Mouse (Mus musculus) heart, adult 2 months (tissue): ENCODE data around the gene Gm42906. TPM values are rescaled to one million over a fixed set of nuclear protein-coding genes. Genes with fewer than 3 reads are reported as not detected.

Source experiments
- DNase-seq, 2 experiments: peaks; one replicate each; pipeline ENCODE4 v3.0.0; 2021
- H3K27ac ChIP-seq: fragments of 200-600 bp; 2 replicates; pipeline ENCODE4 v1.8.1; 2022
- H3K27me3 ChIP-seq: fragments of 200-500 bp; 2 replicates; pipeline ENCODE4 v1.6.1; 2012; ENCODE audit warnings: mild to moderate bottlenecking, low read length, inconsistent platforms, mixed read lengths; ENCODE audit not compliant: control insufficient read depth, insufficient read depth
- H3K36me3 ChIP-seq: fragments of 200-500 bp; 2 replicates; pipeline ENCODE4 v1.6.1; 2012; ENCODE audit warnings: low read length, inconsistent platforms; ENCODE audit not compliant: control insufficient read depth, insufficient read depth
- H3K4me1 ChIP-seq: fragments of 200-500 bp; 2 replicates; pipeline ENCODE4 v1.6.1; 2011; ENCODE audit warnings: low read length; ENCODE audit not compliant: control insufficient read depth, insufficient read depth
- H3K4me3 ChIP-seq: fragments of 200-600 bp; 2 replicates; pipeline ENCODE4 v1.8.1; 2022
- H3K79me2 ChIP-seq: fragments of 200-500 bp; replicated peaks from 2 replicates; pipeline ENCODE4 v1.6.1; 2012; ENCODE audit warnings: mild to moderate bottlenecking, inconsistent platforms, low read length, moderate library complexity, mixed read lengths; ENCODE audit not compliant: control insufficient read depth, insufficient read depth
- H3K9ac ChIP-seq: fragments of 200-500 bp; 2 replicates; pipeline ENCODE4 v1.6.1; 2012; ENCODE audit warnings: low read depth, mild to moderate bottlenecking, control low read depth, inconsistent platforms, low read length, mixed read lengths
- CTCF ChIP-seq: fragments of 200-600 bp; IDR thresholded peaks from 2 replicates; pipeline ENCODE4 v1.8.1; 2022; ENCODE audit warnings: antibody characterized with exemption, mild to moderate bottlenecking, moderate library complexity
- EP300 ChIP-seq: fragments of 200-500 bp; IDR thresholded peaks from 2 replicates; pipeline ENCODE4 v1.6.1; 2011; ENCODE audit warnings: low read depth, low read length, control low read depth; ENCODE audit not compliant: insufficient read depth
- POLR2A ChIP-seq: fragments of 200-500 bp; IDR thresholded peaks from 2 replicates; pipeline ENCODE4 v1.6.1; 2011; ENCODE audit warnings: mild to moderate bottlenecking, low read depth, low read length, control low read depth; ENCODE audit not compliant: insufficient read depth
- WGBS: fragments of 180-500 bp; shearing (Covaris S2); methylation state at CpG from one replicate; pipeline ENCODE4 v1.1.7; 2018; 5-methylcytosine and 5-hydroxymethylcytosine counted together
- intact Hi-C: fragments of 180-260 bp; cut with DNase I; formaldehyde crosslinking; loops from one replicate; pipeline ENCODE4 v1.15.1; 2025
- polyA plus RNA-seq: library from polyadenylated mRNA; depleted of rRNA; stranded (reverse); fragments of >200 nt; gene quantifications from 2 replicates; pipeline ENCODE4 v1.2.3, GENCODE M21; 2012
- total RNA-seq, 2 experiments: library from RNA; stranded (reverse); gene quantifications; 2 replicates each; pipeline ENCODE4 v1.2.3; 2021

The Gm42906 gene
- total and polyA plus RNA-seq, 3 experiments = 2.9 TPM; not detected in 2

DNA sequence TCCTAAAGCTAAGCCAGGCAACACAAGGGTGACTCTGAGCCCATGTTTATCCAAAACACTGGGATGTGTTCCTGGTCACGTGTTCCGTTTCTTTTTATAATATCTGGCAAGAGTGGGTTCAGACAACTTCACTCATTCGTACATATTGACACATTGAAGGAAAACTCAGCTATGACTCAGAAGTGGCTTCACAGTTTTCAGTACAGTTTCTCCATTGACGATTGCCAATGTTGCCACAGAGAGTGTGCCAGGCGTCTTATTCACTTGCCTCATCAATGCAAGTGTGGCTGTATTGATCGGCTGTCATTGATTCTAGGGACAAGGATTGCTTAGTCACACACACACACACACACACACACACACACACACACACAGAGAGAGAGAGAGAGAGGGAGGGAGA lies 381.8 kb downstream of the Gm42906 start:
- H3K79me2 ChIP-seq = no peaks in the 10 kb centered on the region
- WGBS = 81% methylated on average over 6 of the region's 6 CpGs
- peaks cover 23% of the 10 kb centered on the region for H3K36me3 ChIP-seq
- H3K4me1 ChIP-seq = peaks cover 11% of the 10 kb centered on the region
- no peak overlapping the region for H3K27ac ChIP-seq
- DNase-seq = no peak
- H3K27me3 ChIP-seq = no peaks in the 10 kb centered on the region
- TF ChIP-seq CTCF (no peak), EP300 (no peak), POLR2A (no peak)
- no peak overlapping the region for H3K9ac ChIP-seq
- no peak overlapping the region for H3K4me3 ChIP-seq
- intact Hi-C loops = no loop called here

DNA sequence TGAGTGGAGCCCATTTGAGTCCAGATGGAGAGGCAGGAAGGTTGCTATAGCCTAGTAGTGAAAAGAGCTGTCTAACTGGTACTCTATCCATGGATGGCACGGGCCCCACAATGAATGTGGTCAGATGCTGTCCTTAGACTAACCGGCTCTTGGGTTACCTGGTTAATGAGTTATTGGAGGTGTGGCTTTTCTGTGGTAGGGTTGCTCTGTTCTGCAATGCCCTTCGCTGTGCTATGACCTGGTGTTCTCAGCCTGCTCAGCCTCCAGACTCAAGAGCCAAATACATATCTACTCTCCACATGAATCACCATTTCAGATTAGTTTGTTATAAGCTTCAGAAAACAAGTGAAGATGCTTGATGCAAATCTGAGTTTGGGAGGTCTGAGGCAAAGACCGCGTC lies 385.1 kb downstream of the Gm42906 start:
- Histone ChIP-seq H3K79me2 (no peaks in the 10 kb centered on the region), H3K27me3 (no peaks in the 10 kb centered on the region), H3K4me3 (no peak overlapping the region), H3K36me3 (peaks cover 4% of the 10 kb centered on the region), H3K27ac (no peak overlapping the region), H3K4me1 (peaks cover 7% of the 10 kb centered on the region), H3K9ac (no peak overlapping the region)
- TF ChIP-seq POLR2A (no peak), EP300 (no peak), CTCF (no peak)
- intact Hi-C loops = no loop called here
- no peak for DNase-seq
- WGBS = 96% methylated on average over 5 of the region's 5 CpGs

DNA sequence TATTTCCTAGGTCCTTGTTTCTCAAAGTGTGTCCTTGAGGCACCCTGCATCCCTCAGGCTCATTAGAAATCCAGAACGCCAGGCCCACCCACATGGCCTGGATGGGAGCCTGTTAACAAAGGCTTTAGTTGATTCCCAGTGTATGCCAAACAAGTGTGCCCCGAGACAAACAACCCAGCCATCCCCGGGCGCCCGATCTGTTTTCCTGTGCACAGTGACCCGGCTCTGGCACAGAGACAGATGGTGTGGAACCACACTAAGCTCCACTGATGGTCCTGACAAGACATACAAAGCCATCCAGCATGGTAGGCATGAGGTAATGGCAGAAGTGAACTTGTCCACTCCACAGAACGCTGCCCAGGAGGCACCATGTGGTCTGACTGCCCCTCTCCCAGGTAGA lies 390.1 kb downstream of the Gm42906 start:
- no peak for DNase-seq
- Histone ChIP-seq H3K36me3 (no peaks in the 10 kb centered on the region; the same call in 1 of the 2 replicates), H3K79me2 (no peaks in the 10 kb centered on the region), H3K27ac (no peak overlapping the region), H3K4me3 (no peak overlapping the region), H3K9ac (no peak overlapping the region), H3K4me1 (no peaks in the 10 kb centered on the region), H3K27me3 (no peaks in the 10 kb centered on the region)
- intact Hi-C loops = no loop called here
- no peak for TF ChIP-seq EP300
- WGBS = 87% methylated on average over 7 of the region's 7 CpGs

DNA sequence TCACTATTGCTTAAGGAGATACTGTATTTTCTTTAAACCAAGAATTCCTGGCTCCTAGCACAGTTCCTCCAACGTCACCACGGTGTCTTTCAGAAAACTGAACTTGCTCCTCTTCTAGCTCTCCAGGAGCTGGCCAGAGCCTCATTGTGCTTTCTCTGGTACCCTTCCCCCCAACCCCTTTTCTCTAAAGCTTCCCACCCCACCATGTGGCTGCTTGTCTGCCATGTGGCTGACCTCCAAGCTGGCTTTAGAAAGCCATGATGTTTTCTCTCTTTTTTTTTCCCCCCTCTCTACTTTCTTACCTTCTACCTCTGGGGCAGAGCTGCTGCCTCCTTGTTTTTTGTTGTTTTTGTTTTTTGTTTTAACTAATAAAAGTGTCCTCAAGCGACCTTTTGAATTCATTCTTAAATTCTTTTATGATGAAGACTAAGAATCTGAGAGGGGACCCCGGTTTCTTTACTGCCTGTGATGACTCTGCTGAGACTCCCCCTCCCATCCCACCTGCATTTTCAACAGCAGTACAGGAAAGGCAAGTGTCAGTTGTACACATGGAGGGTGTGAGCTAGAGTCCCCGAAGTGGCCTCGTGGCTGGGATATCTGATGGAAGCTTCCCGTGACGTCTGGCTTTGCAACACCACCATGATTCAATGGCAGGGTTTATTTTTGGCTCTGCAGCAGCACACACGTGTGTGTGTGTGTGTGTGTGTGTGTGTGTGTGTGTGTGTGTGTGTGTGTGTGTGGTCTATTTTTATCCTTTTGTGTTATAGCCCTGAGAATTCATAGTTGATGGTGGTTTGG lies 393.0 kb downstream of the Gm42906 start:
- DNase-seq = no peak
- Histone ChIP-seq H3K79me2 (no peaks in the 10 kb centered on the region), H3K27ac (no peak overlapping the region), H3K9ac (no peak overlapping the region), H3K4me1 (no peaks in the 10 kb centered on the region), H3K27me3 (no peaks in the 10 kb centered on the region), H3K4me3 (no peak overlapping the region), H3K36me3 (no peaks in the 10 kb centered on the region; the same call in 1 of the 2 replicates)
- TF ChIP-seq EP300 (no peak), CTCF (no peak), POLR2A (no peak)
- intact Hi-C loops = no loop called here
- WGBS = 34% methylated on average over 9 of the region's 9 CpGs

DNA sequence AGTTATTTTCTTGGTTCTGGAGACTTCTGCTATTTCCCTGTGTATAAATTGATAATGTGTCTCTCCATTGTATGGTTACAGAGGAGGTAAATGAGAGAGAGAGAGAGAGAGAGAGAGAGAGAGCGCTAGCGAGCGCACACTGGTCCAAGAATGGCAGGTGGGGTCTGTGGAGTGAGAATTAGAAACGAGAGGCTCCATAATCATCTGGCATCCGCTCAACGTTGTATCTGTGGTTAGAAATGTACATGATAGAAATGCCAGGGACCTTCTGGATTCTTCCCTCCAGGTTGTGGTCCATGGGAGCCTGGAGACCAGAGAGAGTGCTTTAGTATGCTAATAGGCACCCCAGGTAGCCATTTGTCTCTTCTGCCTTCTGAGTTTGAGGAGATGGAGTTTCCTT lies 399.1 kb downstream of the Gm42906 start:
- Histone ChIP-seq H3K79me2 (no peaks in the 10 kb centered on the region), H3K9ac (no peak overlapping the region), H3K4me1 (peaks cover 2% of the 10 kb centered on the region), H3K4me3 (no peak overlapping the region), H3K36me3 (no peaks in the 10 kb centered on the region), H3K27ac (no peak overlapping the region), H3K27me3 (no peaks in the 10 kb centered on the region)
- DNase-seq = no peak
- TF ChIP-seq CTCF (no peak), POLR2A (no peak), EP300 (no peak)
- intact Hi-C loops = no loop called here
- 73% methylated on average over 6 of the region's 6 CpGs for WGBS

DNA sequence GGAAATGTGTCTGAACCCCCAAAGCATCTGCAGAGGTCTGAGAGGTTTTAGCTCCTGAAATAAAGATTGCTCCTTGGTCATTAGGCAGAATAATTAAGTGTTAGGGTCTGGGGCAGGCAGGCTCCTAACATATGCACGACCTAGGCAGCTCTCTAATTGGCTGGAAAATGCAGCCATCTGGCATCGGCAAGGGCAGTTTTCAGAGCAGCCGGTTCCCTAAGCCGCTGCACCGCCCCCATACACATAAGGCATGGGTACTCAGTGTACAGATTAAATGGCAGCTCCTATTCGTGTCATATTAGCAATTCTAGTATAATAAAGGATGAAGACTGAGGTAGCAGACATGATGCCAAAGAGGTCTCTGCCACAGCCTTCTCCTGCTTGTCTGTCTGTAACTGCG lies 400.8 kb downstream of the Gm42906 start:
- Histone ChIP-seq H3K36me3 (no peaks in the 10 kb centered on the region), H3K27ac (no peak overlapping the region), H3K9ac (no peak overlapping the region), H3K4me3 (no peak overlapping the region), H3K4me1 (peaks cover 4% of the 10 kb centered on the region), H3K79me2 (no peaks in the 10 kb centered on the region), H3K27me3 (no peaks in the 10 kb centered on the region)
- WGBS = 81% methylated on average over 7 of the region's 7 CpGs
- TF ChIP-seq EP300 (no peak), POLR2A (no peak), CTCF (no peak)
- no peak for DNase-seq
- intact Hi-C loops = no loop called here
